Mouse (Mus musculus): ENCODE measurements around the gene Fam207a. TPM values are rescaled to one million over a fixed set of nuclear protein-coding genes. Genes with fewer than 3 reads are reported as not detected.

The Fam207a gene
- polyA plus RNA-seq, 3 experiments from 2014 or later: 13.7 to 16.1 (median 15.1) TPM

- ATAC-seq: no peak
Observed at GRCm38 (mm10) chr10:77455251-77456010, 60.2 kb downstream of the Fam207a start.

- ATAC-seq: no peak
Observed at GRCm38 (mm10) chr10:77454795-77455194, 60.8 kb downstream of the Fam207a start.

GRCm38 (mm10) chr10:77451822-77452221, 63.8 kb downstream of the Fam207a start:
- ATAC-seq: no peak

DNA sequence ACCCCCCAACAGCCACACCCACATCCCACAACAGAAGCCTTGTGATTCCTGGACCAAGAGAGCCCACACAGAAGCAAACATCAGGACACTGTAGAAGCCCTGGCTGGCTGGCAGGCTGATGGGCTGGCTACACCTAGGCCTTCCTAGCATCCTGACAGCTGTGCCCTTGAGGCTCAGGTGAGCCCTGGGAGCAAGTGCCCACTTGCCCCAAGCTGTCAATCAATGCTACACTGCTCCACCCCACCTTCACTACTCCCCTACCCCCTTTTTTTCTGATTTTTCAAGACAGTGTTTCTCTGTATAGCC, 65.5 kb downstream of the Fam207a start:
- ATAC-seq: no peak

DNA sequence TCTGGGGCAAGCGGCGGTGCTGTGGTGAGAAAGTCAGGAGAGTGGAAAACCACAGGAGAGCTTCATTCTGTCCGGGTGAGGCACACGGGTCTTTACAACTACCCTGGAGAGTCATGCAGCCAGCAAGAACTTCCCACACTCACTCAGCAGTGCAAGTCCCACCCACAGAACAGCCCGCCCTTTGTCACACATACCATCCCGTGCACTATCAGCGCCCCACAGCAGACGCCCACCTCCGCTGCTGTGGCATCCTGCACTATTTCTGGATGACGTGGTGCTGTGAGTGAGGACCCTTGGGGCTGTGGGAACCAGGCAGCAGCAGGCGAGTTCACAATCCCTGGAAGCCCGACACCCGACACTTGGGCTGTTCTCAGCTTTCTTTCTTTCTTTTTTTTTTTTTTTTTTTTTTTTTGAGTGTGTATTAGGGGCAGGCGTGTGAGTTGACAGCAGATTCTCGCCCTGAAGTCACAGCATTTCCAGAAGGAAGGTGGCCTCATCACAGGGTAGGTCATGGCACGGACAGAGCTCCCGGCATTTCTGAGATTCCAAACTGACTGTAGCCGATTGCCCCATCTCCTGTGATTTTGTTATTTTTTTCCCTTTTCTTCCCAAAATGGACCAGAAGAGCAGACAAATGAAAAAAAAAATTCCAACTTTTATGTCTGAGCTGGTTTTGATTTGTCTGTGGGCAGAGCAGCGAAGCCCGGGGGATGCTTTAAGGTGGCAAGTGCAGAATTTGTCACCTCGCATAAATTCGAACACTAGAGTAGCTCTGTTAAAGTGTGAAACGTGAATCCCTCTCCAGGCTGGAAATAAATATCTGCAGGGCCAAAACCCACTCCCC, 66.0 kb downstream of the Fam207a start:
- ATAC-seq: no peak

DNA sequence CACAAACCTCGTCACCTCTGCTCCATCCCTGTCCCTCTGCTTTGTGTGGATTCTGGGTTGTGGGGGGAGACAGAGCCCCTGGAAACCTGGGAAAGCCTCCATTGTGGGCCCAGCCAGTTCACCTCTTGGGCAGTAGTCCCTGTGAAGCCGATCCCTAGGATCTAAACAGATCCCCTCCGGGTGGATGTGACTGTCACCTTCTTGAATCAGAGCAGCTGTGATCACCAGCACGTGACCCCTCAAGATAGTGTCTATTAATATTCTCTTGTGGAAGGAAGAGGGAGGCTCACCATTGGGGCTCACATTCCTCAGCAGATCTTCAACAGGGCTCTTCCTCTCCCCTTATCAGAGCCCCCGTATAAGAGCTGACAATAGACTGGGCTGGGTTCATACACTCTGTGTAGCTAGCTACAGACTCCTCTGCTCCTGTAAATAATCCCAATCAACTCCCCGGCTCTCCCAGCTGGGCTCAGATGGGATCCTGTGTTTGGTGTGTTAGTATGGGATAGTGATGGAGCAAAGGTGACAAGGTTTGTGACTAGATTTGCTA, 66.8 kb downstream of the Fam207a start:
- ATAC-seq: no peak

GRCm38 (mm10) chr10:77448209-77448608, 67.4 kb downstream of the Fam207a start:
- no peak for ATAC-seq

- no peak for ATAC-seq
Observed at GRCm38 (mm10) chr10:77447755-77448154, 67.8 kb downstream of the Fam207a start.

- ATAC-seq: no peak
Observed at GRCm38 (mm10) chr10:77442250-77442649, 73.3 kb downstream of the Fam207a start.

GRCm38 (mm10) chr10:77441812-77442211, 73.8 kb downstream of the Fam207a start:
- no peak for ATAC-seq

DNA sequence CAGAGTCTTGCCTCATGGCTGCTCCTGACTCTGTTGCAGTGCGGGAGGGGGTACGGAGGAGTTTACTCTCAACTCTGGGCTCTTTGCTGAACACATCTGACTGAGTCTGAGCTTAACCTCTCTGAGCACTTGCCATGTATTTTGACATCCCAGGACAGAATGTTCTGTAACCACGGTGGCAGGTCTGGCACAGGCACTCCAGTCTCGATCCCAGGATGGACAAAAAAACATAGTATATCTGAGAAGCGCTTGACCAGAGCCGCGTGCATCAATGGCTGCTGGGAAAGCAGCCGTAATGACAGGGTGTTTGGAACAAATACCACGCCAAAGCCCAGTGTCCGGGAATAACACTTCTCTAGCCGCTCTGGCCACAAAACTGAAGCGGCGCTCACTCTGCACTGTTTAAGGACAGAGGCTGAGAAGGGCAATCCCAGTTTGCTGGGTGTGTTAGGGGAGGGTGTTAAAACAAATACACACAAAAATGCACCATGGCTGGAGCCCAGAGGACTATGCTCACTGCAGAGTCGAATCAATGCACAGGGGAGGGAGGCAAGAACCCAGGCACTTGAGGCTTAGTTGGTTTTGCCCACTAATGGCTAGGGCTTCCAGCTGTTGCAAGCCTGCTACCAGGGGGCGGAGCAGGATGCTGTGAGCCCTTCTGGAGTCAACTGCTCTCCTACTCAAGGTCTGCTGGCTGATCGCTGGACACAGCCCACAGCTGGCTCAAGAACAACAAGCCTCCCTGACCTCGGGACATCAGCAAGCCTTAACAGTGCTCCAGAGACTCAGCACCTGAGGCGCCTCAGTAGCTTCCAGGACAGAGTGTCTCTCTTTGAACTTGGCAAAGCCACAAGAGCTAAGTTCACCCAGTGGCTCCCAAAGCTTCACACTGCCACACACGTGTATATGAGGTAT, 74.5 kb downstream of the Fam207a start:
- ATAC-seq: no peak

DNA sequence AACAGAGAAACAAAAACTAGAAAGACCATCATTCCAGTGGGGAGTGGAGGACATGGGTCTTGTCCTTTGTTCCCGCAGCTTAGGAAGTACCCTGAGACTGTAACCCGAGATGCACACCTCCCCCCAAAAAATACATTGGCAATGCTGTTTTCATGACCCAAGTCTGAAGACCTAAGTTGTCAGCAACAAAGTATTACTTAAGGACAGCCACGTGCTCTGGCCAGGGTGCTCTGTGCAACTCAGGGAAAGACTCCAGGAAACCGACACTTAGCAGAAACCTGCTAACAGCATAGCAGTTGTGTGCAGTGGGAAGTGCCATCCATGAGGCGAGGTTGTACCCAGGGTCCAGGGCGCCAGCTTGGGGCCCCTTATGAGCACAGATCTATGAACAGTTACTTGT, 75.3 kb downstream of the Fam207a start:
- ATAC-seq: no peak

GRCm38 (mm10) chr10:77439026-77439425, 76.6 kb downstream of the Fam207a start:
- ATAC-seq: no peak

- no peak for ATAC-seq
Observed at GRCm38 (mm10) chr10:77438021-77438420, 77.6 kb downstream of the Fam207a start.

Other genes with a start within 250 kb of the Fam207a start
- under 1 TPM; 0.55 to 0.74 (median 0.63) TPM for gene Adarb1, start 97.5 kb downstream of the Fam207a start, polyA plus RNA-seq (2017; shearing (Covaris generic))
- gene Itgb2, start 14.5 kb upstream of the Fam207a start, polyA plus RNA-seq (2017; shearing (Covaris generic)): 100 to 1,000 TPM; 493 to 517 (median 499) TPM
- 100 to 1,000 TPM in 2 of 3 experiments, 10 to 100 TPM in 1; 83.7 to 113 (median 112) TPM for gene Pttg1ip, start 65.9 kb upstream of the Fam207a start, polyA plus RNA-seq (2017; shearing (Covaris generic))
- gene Sumo3, start 90.3 kb upstream of the Fam207a start, polyA plus RNA-seq (2017; shearing (Covaris generic)): 10 to 100 TPM; 73.1 to 90.7 (median 74.3) TPM
- gene Gm49325, start 90.4 kb upstream of the Fam207a start, polyA plus RNA-seq (2017; shearing (Covaris generic)): 10 to 100 TPM in 1 of 3 experiments, 1 to 10 TPM in 1, not detected in 1; 3.6 to 10.0 TPM
- gene Ube2g2, start 106.5 kb upstream of the Fam207a start, polyA plus RNA-seq (2017; shearing (Covaris generic)): 10 to 100 TPM; 41.1 to 55.4 (median 50.1) TPM
- gene Tspear, start 170.8 kb upstream of the Fam207a start, polyA plus RNA-seq (2017; shearing (Covaris generic)): under 1 TPM; 0.26 to 0.54 (median 0.28) TPM
- not detected for gene Gm19402, start 175.0 kb upstream of the Fam207a start, polyA plus RNA-seq (2017; shearing (Covaris generic))
- gene Gm9508, start 181.4 kb upstream of the Fam207a start, polyA plus RNA-seq (2017; shearing (Covaris generic)): not detected
- not detected for gene Gm10272, start 190.8 kb upstream of the Fam207a start, polyA plus RNA-seq (2017; shearing (Covaris generic))
- gene Gm10024, start 195.7 kb upstream of the Fam207a start, polyA plus RNA-seq (2017; shearing (Covaris generic)): not detected
- not detected for gene Gm10142, start 200.0 kb upstream of the Fam207a start, polyA plus RNA-seq (2017; shearing (Covaris generic))
- gene Krtap12-1, start 204.8 kb upstream of the Fam207a start, polyA plus RNA-seq (2017; shearing (Covaris generic)): not detected
- gene Gm10100, start 210.7 kb upstream of the Fam207a start, polyA plus RNA-seq (2017; shearing (Covaris generic)): not detected
- not detected for gene Gm18596, start 226.9 kb upstream of the Fam207a start, polyA plus RNA-seq (2017; shearing (Covaris generic))
- gene Gm9736, start 235.6 kb upstream of the Fam207a start, polyA plus RNA-seq (2017; shearing (Covaris generic)): not detected
- not detected for gene Gm3233, start 243.9 kb upstream of the Fam207a start, polyA plus RNA-seq (2017; shearing (Covaris generic))

All from inflammation-experienced regulatory T-cells, adult 6 months (primary cell).